Mouse (Mus musculus) ES-E14 (cell line): Measurements from ENCODE around the gene Jmy.

Experiments
- MAFK ChIP-seq: IDR thresholded peaks from 2 replicates; pipeline ENCODE4 v1.6.1; 2014; ENCODE audit warnings: mild to moderate bottlenecking, low read depth, low read length, inconsistent platforms; ENCODE audit not compliant: insufficient read depth
- ZC3H11A ChIP-seq: IDR thresholded peaks from 2 replicates; pipeline ENCODE4 v1.6.1; 2012; ENCODE audit warnings: low read depth, mild to moderate bottlenecking, inconsistent platforms, low read length, borderline replicate concordance

DNA sequence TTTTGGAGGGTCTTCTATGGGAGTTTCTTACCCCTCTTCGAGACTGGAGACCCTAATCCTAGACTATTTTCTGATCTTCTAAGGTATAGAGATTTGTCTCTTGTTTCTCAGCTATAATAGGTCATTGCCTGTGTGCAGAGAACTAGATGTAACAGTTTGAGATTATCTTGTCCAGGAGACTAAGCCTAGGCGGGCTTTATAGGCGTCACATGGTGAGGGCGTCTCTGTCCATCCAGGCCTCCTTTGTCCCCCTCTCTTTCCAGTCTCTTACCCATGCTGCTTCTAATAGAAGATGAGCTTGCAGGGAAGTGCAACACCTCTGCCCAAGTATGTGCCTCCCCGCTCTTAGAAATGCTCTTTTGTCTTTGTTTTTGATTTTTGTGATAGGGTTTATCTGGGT lies 116.5 kb downstream of the Jmy start:
- TF ChIP-seq MAFK (no peak), ZC3H11A (no peak)
